In the genomic region with DNA sequence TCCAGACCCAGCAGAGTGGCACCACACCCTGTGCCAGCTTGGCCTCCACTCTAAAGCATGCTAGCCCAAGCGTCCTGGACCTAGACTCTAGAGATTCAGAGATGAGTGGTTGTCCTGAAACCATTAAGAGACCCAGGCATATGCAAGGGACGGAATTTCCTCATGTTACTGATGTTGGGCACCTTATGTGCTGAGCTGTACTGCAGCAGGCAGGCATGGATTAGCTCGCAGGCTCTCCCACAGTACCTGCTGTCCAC, we compare ENCODE assay signal across 8 mouse cellular contexts. TPM values are rescaled to one million over a fixed set of nuclear protein-coding genes. Genes with fewer than 3 reads are reported as not detected.
DNase-seq lines count a peak whose midpoint lies in the region; ATAC-seq and TF ChIP-seq lines count a peak whose summit lies in the region.

No protein-coding gene starts in this region.

- peak overlapping the region; percentile 16 for H3K27ac ChIP-seq in spleen, adult 2 months (ENCODE audit: insufficient read depth, low read length)
- H3K27ac ChIP-seq in liver, embryonic 16.5 days (ENCODE audit: low read length) = peak overlapping the region; percentile 80

- H3K4me2 ChIP-seq in liver, embryonic 16.5 days (ENCODE audit: low read depth, low read length) = peak overlapping the region; percentile 84

- 86% methylated on average over 3 of the region's 3 CpGs for WGBS in spleen, adult 2 months
- WGBS in liver, embryonic 16.5 days (ENCODE audit: insufficient replicate concordance) = 73% methylated on average over 3 of the region's 3 CpGs

- H3K36me3 ChIP-seq in erythroblast, embryonic 14.5 days (ENCODE audit: control insufficient read depth) = peaks cover 66% of the 10 kb centered on the region
- peaks cover 9% of the 10 kb centered on the region; the same call in 1 of the 2 replicates for H3K36me3 ChIP-seq in spleen, adult 2 months (ENCODE audit: control insufficient read depth, insufficient read depth, low read length)
- H3K36me3 ChIP-seq in liver, embryonic 16.5 days (ENCODE audit: control insufficient read depth, insufficient read depth) = peaks cover 10% of the 10 kb centered on the region

- peaks cover 63% of the 10 kb centered on the region for H3K4me1 ChIP-seq in erythroblast, embryonic 14.5 days (ENCODE audit: control insufficient read depth)
- H3K4me1 ChIP-seq in spleen, adult 2 months (ENCODE audit: control insufficient read depth, insufficient read depth, insufficient read length) = peaks cover 25% of the 10 kb centered on the region
- peaks cover 42% of the 10 kb centered on the region for H3K4me1 ChIP-seq in liver, embryonic 16.5 days (ENCODE audit: control insufficient read depth, low read depth, low read length)

- peak overlapping the region; percentile 91 for H3K4me3 ChIP-seq in erythroblast, embryonic 14.5 days (replicated peaks)
- H3K4me3 ChIP-seq in spleen, adult 2 months (ENCODE audit: extremely low read depth, insufficient read depth, insufficient read length) = no peak overlapping the region
- H3K4me3 ChIP-seq in liver, embryonic 16.5 days (ENCODE audit: low read depth, low read length) = no peak overlapping the region; the same call in 1 of the 2 replicates

- TF ChIP-seq POLR2A in spleen, adult 2 months (IDR thresholded peaks at IDR 0.05; ENCODE audit: low read depth, low read length) = no peak

- H3K9ac ChIP-seq in liver, embryonic 16.5 days (ENCODE audit: low read depth, low read length) = no peak overlapping the region

- no peaks in the 10 kb centered on the region for H3K27me3 ChIP-seq in erythroblast, embryonic 14.5 days (ENCODE audit: control insufficient read depth)
- no peaks in the 10 kb centered on the region for H3K27me3 ChIP-seq in spleen, adult 2 months (ENCODE audit: control insufficient read depth, insufficient read depth, low read length)
- no peaks in the 10 kb centered on the region for H3K27me3 ChIP-seq in liver, embryonic 16.5 days (ENCODE audit: control insufficient read depth, insufficient read depth, low read depth, low read length)

- ATAC-seq in erythroblast, adult 5-6 weeks (replicated peaks; ENCODE audit: low FRiP score, poor library complexity, severe bottlenecking) = no peak
- no peak for ATAC-seq in liver, embryonic 16.5 days (ENCODE audit: low read depth)
- no peak for ATAC-seq in activated CD4-positive, CD25-positive, alpha-beta regulatory T cell, adult 4 months

- no peak for DNase-seq in spleen, adult 2 months (ENCODE audit: low read depth in 1 of 2, low spot score in 2 of 2)
- DNase-seq in spleen, adult 18-20 months = no peak
- no peak for DNase-seq in natural killer cell, adult 2 months (ENCODE audit: low spot score in 2 of 2)
- DNase-seq in retina, postnatal 1 day = no peak

- no peaks in the 10 kb centered on the region for H3K9me3 ChIP-seq in erythroblast, embryonic 14.5 days (ENCODE audit: control insufficient read depth, low read length)
- no peaks in the 10 kb centered on the region for H3K9me3 ChIP-seq in liver, embryonic 16.5 days (replicated peaks; ENCODE audit: control insufficient read depth, low read length)

- no peak for TF ChIP-seq CTCF in spleen, adult 2 months (IDR thresholded peaks at IDR 0.05; ENCODE audit: extremely low read depth, insufficient read depth, insufficient read length, insufficient replicate concordance)

RNA-seq across cellular contexts. Expression of a gene that starts 0.8 kb away (rescaled TPM):
- 156 and 161 TPM in 2 replicates for polyA plus RNA-seq in erythroblast, embryonic 14.5 days (2012)
- 752 and 763 TPM in 2 replicates for total RNA-seq in erythroblast, adult 5-6 weeks (2015; ENCODE audit: low replicate concordance)
- 364 and 550 TPM in 2 replicates for total RNA-seq in erythroblast, adult 5-6 weeks (2017; ENCODE audit: low replicate concordance)
- 393 and 605 TPM in 2 replicates for polyA plus RNA-seq in spleen, adult 2 months (2012; rRNA removed)
- polyA plus RNA-seq in liver, embryonic 16.5 days (2015; fragmentation: Nextera tagmentation; extraction: Ambion mirVana) = 102 and 119 TPM in 2 replicates
- polyA plus RNA-seq in activated CD4-positive, CD25-positive, alpha-beta regulatory T cell, adult 4 months (2017; shearing (Covaris generic)) = 100 to 1,000 TPM; 101 to 105 TPM

RNA-seq across cellular contexts. Expression of a gene that starts 5.4 kb away (rescaled TPM):
- 3.6 and 4.0 TPM in 2 replicates for polyA plus RNA-seq in erythroblast, embryonic 14.5 days (2012)
- 28.8 and 31.9 TPM in 2 replicates for total RNA-seq in erythroblast, adult 5-6 weeks (2015; ENCODE audit: low replicate concordance)
- total RNA-seq in erythroblast, adult 5-6 weeks (2017; ENCODE audit: low replicate concordance) = 12.3 and 23.2 TPM in 2 replicates
- 16.6 and 17.9 TPM in 2 replicates for polyA plus RNA-seq in spleen, adult 2 months (2012; rRNA removed)
- 0.90 and 1.3 TPM in 2 replicates for polyA plus RNA-seq in liver, embryonic 16.5 days (2015; fragmentation: Nextera tagmentation; extraction: Ambion mirVana)
- 1 to 10 TPM; 2.7 to 2.8 TPM for polyA plus RNA-seq in activated CD4-positive, CD25-positive, alpha-beta regulatory T cell, adult 4 months (2017; shearing (Covaris generic))

RNA-seq across cellular contexts. Expression of a gene that starts 9.8 kb away (rescaled TPM):
- polyA plus RNA-seq in erythroblast, embryonic 14.5 days (2012) = 0.36 TPM in 1 of 2 replicates, not detected in the other
- 5.6 TPM in 1 of 2 replicates, not detected in the other for total RNA-seq in erythroblast, adult 5-6 weeks (2015; ENCODE audit: low replicate concordance)
- 5.4 and 7.2 TPM in 2 replicates for total RNA-seq in erythroblast, adult 5-6 weeks (2017; ENCODE audit: low replicate concordance)
- 7.7 and 62.7 TPM in 2 replicates for polyA plus RNA-seq in spleen, adult 2 months (2012; rRNA removed)
- 0.36 and 0.55 TPM in 2 replicates for polyA plus RNA-seq in liver, embryonic 16.5 days (2015; fragmentation: Nextera tagmentation; extraction: Ambion mirVana)
- 100 to 1,000 TPM; 144 to 253 TPM for polyA plus RNA-seq in activated CD4-positive, CD25-positive, alpha-beta regulatory T cell, adult 4 months (2017; shearing (Covaris generic))

RNA-seq across cellular contexts. Expression of a gene that starts 16.4 kb away (rescaled TPM):
- polyA plus RNA-seq in erythroblast, embryonic 14.5 days (2012) = 11.0 and 12.3 TPM in 2 replicates
- 46.7 and 84.9 TPM in 2 replicates for total RNA-seq in erythroblast, adult 5-6 weeks (2015; ENCODE audit: low replicate concordance)
- total RNA-seq in erythroblast, adult 5-6 weeks (2017; ENCODE audit: low replicate concordance) = 43.5 and 62.7 TPM in 2 replicates
- 175 and 184 TPM in 2 replicates for polyA plus RNA-seq in spleen, adult 2 months (2012; rRNA removed)
- polyA plus RNA-seq in liver, embryonic 16.5 days (2015; fragmentation: Nextera tagmentation; extraction: Ambion mirVana) = 82.2 and 91.1 TPM in 2 replicates
- 100 to 1,000 TPM; 133 to 149 TPM for polyA plus RNA-seq in activated CD4-positive, CD25-positive, alpha-beta regulatory T cell, adult 4 months (2017; shearing (Covaris generic))

RNA-seq across cellular contexts. Expression of a gene that starts 16.5 kb away (rescaled TPM):
- 16.3 and 18.0 TPM in 2 replicates for polyA plus RNA-seq in erythroblast, embryonic 14.5 days (2012)
- total RNA-seq in erythroblast, adult 5-6 weeks (2015; ENCODE audit: low replicate concordance) = 46.1 and 51.8 TPM in 2 replicates
- 10.9 and 19.4 TPM in 2 replicates for total RNA-seq in erythroblast, adult 5-6 weeks (2017; ENCODE audit: low replicate concordance)
- 97.0 and 108 TPM in 2 replicates for polyA plus RNA-seq in spleen, adult 2 months (2012; rRNA removed)
- 19.6 and 22.3 TPM in 2 replicates for polyA plus RNA-seq in liver, embryonic 16.5 days (2015; fragmentation: Nextera tagmentation; extraction: Ambion mirVana)
- polyA plus RNA-seq in activated CD4-positive, CD25-positive, alpha-beta regulatory T cell, adult 4 months (2017; shearing (Covaris generic)) = 10 to 100 TPM; 12.7 to 22.3 TPM
